Mouse (Mus musculus) hindlimb bud, embryonic 11.5 days (tissue): ENCODE measurements around the gene Zfp362.

Source experiments
- DNase-seq: peaks from one replicate; pipeline ENCODE4 v3.0.0-alpha.2; 2012; ENCODE audit warnings: low read depth, low spot score; ENCODE audit errors: extremely low spot score

Zfp362 gene

DNA sequence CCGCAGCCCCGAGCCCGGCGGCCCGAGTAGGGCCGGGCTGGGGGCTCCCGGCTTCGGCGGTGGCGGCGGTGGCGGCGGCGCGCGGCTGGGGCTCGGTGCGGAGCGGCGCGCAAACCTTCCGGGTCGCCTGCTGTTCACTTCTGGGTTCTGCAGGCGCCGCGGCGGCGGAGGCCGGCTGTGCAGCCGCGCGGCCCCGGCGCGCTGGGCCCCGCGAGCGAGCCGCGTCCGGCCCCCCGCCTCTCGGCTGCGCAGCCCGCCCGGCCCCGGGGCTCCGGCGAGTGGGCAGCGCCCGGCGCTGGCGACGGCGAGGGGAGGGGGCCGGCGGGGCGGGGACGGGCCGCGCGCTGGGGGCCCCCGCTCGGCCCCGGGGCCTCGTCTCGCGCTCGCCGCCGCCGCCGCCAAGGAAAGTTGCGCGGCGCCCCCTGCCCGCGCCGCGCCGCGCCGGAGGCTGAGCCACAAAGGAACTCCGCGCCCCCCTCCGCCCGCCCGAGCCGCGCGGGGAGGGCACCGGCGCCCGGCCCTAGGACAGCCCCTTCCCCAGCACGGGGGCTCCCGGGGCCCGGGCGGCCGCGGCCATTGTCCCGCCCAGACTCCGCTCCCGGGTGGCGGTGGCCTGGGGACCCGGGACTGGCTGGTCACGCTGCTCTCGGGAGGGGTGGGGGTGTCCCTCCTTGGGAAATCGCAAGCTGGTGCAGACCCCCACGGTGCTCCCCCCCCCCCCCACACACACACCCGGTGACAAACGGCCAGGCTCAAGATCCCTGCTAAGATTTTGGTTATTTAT, at the start of gene Zfp362:
Zfp362 (minus strand) TSS at position 3 of the 784 bp plus-strand sequence.
- DNase-seq: no peak

DNA sequence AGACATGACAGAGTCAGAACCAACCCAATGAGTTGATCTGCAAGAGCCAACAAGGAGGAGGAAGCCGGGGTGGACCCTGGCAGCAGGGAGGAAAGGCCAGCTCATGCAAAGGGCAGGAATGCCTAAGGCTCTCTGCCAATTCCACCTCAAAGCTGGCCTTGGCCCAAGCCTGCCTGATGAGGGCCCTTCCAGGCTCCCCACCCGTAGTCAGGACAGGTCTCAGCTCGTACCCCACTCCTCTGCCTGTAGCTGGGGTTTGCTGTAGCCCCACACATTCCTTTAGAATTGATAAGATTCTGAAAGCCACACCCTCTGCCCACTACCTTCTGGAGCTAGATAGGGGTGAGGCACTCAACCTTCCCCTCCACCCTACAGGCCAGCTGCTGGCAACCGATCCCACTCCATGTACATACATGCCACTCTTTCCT, 49.8 kb upstream of the Zfp362 start:
- no peak for DNase-seq

DNA sequence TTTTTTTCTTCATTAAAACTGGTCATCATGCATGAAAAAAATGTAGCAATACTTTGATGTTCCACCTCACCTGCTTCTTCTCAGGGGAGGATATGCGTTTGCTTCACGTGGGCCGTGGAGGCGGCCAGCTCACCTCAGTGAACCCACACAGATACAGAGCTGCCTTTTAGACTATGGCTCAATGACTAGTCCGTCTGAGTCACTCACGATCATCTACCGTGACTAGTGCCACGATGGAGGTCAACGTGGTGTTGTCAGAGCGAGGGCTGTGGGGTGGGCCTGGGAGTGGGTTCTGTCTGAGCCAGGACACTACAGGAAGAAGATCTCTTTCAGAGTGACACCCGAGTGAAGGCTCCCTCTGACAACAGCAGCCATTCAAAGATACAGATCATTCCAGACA, 47.3 kb upstream of the Zfp362 start:
- no peak for DNase-seq

DNA sequence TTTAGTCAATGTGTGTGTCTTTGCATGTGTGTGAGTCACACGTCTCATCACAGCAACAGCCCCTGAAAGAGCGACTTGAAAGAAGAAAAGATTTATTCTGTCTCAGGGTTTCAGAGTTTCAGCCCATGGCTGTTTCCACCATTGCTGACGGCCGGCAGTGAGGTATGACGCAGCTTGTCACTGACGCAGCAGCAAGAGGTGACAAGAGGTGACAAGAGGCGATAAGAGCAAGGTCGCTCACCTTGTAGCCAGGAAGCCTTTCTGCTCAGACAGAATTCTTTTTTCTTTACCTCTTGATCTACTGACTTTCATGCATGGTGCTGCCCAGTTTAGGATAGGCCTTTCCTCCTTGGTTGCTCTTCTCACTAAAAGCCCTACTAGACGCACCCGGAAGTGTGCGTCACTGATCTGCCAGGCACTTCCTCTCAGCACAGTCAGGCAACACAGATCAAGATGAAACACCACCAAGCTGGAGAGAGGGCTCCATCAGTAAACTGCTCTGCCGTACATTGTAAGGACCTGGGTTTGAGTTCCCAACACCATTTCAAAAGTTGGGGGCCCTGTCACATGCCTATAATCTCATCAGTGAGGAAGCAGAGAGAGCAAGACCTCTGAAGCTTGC, 46.5 kb upstream of the Zfp362 start:
- no peak for DNase-seq

DNA sequence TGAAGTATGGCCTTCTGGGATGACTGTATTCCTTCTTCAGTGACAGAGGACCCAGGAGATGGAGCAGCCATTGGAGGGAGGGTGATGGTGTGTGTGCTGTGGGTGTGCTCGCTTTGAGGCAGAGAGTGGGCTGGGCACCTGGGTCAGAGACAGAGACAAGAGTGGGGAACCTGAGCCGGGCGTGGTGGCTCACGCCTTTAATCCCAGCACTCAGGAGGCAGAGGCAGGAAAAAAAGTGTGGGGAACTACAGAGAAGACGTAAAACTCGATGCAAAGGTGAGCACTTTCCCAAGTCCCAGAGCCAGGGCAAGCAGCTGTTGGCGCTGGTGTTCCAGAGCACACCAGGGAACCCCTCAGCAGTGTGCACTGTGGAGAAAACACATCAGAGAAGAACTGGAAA, 43.8 kb upstream of the Zfp362 start:
- no peak for DNase-seq

DNA sequence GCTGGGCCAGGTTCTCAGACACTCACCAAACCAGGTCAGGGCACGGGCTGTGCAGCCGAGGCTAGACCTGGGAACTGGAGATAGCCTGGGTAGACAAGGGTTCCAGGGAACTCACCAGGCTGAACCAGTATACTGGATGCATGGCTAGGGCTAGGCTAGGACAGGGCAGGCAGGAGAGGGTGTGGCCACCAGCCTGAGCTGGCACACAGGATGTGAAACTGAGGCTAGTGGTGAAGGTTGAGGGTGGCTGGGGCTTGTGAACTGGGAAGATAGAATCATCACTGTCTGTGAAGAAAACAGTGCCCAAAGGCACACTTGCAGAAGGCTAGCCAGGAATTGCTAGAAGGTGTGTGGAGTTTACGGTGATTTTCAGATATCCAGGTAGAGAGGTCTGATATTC, 43.1 kb upstream of the Zfp362 start:
- no peak for DNase-seq

DNA sequence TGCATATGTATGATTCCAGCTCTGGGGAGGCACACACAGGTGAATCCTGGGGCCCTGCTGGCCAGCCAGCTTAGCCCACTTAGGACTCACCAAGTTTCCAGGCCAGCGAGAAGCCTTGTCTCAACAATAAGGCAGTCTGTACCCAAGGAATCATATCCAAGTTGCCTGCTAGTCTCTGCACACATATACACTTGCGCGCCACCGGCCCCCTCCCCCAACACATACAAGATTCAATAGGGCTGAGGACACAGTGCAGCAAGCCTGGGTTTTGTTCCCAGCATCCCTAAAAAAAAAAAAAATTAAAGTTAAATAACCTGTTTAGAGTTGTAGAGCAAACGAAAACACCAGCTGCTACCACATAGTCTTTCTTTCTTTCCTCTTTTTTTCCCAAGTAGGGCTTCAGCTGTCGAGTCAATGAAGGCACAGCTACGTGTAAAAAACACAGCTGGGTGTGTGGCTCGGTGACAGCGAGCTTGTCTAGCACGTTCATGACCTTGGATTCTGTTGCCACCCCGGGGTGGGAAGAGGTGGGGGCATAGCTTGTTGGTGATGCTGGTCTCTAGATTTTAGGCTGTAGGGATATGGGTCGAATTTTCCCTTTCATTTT, 39.6 kb upstream of the Zfp362 start:
- no peak for DNase-seq

DNA sequence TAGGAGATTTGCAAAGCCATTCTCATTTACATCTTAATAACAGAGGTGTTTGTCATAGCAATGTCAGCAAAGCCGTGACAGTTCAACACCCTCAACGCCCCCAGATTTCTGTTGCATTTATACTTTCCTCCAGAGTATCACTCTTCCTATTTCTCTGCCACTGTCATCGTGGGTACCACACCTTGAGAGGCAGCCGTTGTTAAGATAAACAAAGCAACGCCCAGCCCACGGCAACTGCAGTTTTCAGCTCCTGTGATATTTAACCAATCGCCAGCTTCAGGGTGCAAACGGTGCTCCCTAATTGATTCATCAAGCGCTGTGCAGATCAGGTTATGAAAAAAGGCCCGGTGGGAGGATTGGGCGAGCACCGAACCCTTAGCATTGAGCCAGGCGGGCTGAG, 38.7 kb upstream of the Zfp362 start:
- no peak for DNase-seq

DNA sequence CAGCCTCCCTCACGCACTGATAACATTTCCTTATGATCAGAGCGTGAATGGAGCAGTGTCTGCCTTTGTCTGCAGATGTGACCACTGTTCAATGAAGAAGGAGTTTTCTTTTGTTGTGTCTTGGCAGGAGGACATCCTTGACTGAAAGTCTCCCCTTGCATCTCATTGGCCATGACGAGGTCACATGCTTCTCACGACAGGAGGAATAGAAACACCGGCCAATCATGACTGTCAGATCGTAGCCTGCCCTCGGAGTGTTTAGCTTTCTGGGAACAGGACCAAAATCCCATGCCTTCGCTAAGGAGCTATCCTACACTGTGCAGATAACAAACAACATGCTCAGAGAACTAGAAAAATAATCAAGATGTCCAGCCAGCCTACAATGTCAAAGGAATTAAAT, 35.4 kb upstream of the Zfp362 start:
- DNase-seq: no peak

DNA sequence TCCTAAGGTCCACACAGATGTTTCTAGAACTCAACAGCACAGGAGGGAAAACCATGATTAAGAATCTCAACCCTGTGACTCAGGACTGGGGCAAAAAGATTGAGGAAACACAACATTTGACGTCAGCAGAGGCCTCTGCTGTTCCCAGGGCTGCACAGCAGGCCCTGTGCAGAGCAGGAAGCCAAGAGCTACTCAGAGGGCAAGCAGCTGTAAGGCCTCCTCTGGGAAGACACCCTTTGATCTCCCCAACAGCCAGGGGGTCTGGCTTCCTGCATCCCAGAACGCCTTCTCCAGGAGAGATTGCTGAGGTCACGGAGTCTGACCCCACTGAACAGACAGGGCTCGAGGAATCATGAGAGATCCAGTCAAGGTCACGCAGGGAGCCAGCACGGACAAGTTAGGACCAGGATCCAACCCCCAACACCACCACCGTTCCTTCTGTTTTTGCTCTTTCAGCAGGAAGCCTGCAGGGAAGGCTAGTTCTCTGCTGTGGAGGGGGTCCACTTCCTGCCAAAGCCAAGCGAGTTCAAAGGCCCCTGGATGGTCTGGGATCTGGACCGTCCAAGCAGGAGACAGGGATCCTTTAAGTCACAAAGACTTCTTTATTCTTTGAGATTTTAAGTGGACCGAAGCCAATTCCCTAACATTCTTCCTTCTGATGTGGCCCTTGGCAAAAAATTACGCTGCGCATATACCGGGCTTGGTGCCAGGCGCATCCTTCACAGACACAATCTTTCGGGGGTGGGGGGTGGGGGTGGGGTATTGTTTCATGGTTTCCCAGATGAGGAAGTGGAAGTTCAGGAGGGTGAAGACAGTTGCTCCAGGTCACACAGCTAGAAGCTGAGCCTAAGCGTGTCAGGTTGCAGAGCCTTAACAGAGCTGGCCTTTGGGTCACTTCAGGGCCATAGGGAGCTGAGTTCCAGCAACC, 34.2 kb upstream of the Zfp362 start:
- DNase-seq: no peak

DNA sequence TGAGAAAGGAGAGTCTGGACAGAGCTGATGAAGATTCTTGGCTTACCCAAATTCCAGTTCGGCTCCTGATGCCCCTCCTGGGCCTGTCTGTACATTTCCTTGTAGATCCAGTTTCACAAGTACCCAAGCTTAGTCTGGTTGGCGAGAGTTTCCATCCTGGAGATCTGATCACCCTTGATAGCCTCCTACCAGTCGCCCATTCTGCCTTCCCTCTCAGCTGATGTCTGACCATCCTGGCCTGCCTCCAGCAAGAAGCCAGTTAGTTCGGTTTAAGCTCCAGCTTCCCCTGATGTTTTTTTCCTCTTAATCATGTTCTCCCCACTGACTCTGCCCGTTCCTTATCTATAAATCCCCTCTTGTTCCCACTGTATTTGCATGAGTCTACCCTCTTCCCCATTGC, 32.4 kb upstream of the Zfp362 start:
- DNase-seq: no peak

DNA sequence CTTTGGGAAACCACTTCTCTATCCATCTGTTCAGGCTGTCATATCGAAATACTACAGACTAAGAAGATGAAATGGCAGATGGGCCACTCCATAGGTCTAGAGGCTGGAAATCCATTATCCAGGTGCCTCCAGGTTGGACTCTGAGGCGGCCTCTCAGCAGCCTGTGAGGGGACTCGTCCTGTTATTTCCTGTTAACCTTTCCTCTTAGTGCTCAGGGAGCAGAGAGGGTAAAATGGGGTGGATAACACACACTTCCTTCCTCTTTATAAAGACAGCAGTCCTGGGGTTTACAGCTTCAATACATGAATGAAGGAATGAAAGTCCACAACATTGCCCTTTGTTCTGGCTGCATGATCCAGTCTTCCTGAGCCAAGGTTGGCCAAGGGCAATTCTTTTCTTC, 18.3 kb upstream of the Zfp362 start:
- no peak for DNase-seq

DNA sequence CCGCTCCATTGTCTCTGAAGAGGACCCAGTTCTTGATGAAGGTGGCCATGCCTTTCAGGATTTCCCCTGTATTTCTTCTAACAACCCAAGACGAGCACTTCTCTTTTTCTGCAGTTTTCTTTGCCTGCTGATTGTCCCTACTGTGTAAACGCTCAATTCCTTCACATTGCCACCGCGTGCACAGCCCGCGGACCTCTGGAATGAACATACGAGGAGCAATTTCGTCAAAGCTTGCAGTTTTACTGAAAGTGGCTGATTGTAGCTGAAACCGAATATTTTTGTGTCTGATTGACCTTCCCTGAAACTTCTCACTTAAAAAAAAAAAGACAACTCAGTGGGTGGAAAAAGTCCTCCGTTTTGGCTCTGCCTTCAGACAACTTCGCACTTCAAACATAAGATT, 14.7 kb upstream of the Zfp362 start:
- DNase-seq: no peak

DNA sequence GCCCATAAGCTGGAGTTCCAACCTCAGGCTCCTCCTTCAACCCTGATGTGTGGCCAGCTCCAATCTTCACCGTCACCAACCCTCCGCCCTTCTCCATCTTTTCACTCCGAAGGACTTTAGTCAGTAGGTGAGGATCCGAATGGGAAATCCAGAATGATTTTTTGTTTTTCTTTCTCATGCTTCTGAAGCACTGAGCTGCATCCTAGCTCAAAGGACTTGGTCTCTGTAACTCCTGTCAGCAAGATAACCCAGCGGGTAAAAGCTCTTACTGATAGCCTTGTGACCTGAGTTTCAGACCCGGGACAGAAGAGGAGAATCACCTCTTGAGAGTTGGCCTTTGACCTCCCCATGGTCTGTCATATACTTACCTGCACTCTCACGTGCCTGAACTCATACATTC, 11.2 kb upstream of the Zfp362 start:
- DNase-seq: no peak

DNA sequence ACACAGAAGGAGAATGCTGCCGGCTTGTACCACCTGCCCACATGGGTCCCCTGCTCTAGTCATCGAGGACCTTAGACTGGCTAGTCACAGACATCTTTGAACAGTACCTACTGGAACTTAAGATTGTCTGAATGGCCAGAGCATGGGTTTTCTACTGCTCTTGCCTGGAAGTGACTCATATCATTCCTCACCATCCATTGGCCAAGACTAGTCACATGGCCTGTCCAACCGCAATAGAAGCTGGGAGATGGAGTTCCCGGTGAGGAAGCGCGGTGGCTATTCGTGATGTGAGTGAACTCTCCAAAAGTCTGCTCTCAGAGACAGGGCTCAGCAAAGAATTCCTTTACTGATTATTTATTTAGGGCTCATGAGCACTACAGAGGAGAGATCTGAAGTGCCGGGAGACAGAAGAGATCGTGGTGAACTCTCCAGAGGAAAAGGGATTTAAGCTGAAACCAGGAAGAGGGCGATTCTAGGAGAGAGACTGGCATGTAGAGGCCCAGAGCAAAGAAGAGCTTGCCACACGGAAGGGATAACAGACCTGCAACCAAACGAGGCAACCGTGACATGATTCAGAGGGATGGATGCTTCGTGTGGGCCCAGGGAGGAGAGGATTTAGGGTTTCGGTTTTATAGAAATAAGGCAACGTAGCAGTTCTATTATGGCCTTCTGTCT, 5.7 kb upstream of the Zfp362 start:
- peak; percentile 76 for DNase-seq

DNA sequence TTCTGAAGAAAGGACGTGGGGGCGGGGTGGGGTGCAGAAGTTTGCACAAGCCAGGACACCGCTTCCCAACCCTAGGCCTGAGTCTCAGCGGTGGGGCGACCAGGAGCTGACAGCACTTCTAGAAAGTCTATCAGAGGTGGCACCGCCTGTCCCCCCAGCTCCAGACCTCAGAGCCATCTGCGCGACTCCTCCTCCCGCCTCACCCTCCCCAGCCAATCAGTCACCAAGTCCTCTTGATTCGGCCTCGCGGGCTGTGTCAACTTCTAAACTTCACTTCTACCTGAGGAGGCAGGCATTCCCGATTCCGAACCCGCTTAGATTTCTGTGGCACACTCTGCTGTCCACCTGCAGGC, 958 bp upstream of the Zfp362 start:
- DNase-seq: no peak

DNA sequence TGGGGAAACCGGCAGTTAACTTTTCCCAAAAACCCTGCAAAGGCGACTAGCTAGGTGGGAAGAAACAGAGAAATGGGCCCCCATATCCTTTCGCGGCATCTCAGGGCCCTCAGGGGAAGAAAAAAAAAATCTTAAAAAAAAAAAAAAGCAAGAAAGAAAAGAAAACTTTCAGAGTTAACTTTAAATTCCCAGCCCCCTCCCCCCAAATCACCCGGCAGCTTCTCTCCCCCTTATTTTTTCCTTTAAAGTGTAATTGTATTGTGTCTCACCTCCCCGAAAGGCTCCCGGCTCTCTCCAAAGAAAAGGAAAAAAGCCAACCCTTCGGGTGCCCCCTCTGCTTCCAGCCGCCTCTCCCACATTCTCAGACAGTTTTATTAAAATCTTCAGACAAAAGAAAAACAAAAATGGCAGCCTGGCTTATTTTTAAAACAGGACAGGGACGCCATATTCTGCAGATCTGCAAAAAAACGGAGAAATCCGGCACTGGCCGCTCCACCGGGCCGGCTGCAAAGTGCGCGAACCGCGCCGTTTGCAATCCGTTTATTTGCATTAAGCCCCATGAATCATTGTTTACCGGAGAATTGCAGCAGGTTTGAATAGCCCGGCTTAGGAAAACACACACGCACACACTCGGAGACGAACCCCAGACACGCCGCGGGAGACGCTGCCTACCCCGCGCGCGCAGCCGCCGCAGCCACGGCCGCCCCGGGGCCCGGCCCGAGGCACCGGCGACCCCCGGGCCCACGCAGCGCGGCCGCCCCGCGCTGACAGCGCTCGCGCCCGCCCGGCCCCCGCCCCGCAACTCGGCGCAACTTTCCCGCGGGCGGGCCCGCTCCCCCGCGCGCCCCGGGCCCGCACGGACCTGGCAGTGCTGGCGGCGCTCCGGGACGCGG, 449 bp downstream of the Zfp362 start:
- no peak for DNase-seq

DNA sequence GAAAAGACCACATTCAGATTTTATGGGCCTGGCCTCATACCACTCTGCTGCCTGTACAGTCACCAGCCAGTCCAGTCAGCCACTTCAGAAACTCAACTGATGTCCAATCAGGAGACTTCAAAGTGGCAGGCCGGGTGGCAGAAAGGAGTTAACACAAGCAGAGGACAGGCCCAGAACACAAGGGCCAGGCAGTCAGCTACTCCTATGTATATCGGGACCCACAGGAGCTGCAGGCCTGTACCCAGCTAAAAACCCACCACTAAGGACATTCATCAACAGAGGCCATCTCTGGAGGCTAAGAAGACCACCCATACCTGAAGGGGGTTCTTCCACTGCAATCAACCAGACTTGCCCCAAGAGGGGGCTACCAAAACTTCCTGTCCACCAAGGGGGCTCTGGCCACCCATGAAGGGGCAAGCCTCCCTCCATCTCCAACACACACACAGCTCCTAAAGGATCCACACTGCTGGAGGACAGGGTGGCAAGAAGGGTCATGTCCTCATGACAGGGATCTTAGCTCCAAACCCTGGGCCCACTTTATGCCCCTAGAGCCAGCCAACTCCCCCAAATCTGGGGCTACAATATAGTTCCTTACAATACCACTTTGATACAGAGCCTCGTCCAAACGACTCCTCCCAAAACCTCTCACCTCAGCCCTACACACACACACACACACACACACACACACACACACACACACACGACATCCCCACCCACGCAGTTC, 1.3 kb downstream of the Zfp362 start:
- DNase-seq: no peak

DNA sequence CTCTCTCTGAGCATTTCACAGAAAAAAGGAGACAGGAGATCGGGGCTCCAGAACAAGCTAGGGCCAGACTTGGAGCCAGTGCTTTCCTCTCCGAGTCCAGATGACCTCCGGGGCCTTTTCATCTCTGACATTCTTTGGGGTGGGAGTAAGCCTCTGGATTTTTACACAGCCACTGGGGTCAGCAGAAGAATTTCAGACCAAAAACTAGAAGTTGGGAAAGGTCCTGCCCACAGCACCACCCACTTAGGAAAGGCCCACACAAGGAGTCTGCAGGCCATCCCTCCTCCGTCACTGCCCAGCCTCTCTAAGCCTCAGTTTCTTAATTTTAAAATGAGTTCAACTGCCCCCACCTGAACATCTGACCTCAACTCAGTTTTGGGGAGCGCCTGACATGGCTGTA, 2.3 kb downstream of the Zfp362 start:
- DNase-seq: no peak
